Mouse (Mus musculus) thymus, postnatal 14 days (tissue): ENCODE results near the gene Col27a1.

Source experiments
- DNase-seq: peaks from one replicate; pipeline ENCODE4 v3.0.0; 2021

The Col27a1 gene

DNA sequence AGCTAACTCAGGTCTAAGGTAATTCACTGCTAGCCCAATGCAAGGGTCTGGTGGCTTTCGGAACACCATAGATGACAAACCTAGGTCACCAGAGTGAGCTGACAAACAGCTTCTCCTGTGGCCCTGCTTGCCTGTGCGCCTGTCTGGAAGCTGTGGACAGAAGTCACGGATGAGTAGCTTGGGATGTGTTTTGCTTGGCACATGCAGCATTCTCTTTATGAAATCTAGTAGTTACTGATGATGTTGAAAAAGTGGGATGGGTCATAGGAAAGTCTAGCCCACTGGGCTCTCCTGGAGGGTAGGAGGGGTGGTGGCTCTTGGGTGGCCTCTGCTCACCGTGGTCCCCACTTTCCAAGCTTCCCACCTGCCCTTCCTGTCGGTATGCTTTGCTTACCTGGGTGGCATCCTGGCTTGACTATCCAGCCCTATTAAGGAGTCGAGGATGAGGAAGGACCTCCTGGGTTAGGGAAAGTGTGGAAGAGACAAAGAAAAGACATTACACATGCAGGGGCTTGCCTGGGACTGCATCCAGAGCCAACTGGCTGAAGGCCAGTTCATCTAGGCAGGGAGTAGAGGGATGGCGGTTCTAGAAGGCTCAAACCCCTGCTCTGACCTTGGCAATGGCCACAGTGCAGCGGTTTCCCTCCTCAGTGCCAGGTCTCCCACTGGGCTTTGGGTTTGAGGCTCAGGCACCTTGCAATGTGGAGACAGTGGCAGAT lies 12.5 kb downstream of the Col27a1 start:
- DNase-seq, result no peak

DNA sequence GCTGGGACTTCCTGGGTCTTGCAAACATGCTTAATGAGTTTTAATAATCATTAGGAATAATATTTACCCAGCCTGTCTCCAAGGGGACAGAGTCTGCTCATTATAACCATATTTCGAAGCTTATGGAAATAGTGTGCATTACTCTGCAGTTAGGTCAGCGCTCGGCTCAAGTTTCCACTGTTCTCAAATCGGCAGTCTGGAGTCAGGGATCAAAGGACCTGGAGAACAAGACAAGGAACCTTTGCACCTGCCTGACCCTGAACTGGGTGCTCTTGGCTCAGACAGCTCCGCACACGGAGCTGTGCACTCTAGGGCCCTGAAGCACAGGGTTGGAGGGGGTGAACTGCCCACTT lies 13.1 kb downstream of the Col27a1 start:
- DNase-seq, result no peak

DNA sequence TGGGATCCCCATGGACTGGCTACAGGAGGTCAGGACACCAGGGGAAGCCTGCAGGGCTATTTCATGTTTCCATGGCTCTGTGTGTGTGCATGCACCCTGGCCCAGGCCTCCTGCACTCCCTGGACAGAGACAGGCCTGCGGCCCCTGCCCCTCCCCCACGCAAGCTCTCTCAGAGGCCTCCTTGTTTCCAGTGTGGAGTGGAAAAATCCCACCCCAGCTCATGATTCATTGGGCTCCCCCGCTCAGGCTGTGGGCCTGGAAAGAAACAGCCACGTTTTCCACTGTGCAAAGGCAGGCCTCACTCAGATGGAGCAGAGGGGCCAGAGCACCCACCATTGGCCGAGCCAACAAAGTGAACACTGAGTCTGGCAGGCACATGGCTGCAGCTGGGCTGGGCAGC lies 15.1 kb downstream of the Col27a1 start:
- no peak for DNase-seq

DNA sequence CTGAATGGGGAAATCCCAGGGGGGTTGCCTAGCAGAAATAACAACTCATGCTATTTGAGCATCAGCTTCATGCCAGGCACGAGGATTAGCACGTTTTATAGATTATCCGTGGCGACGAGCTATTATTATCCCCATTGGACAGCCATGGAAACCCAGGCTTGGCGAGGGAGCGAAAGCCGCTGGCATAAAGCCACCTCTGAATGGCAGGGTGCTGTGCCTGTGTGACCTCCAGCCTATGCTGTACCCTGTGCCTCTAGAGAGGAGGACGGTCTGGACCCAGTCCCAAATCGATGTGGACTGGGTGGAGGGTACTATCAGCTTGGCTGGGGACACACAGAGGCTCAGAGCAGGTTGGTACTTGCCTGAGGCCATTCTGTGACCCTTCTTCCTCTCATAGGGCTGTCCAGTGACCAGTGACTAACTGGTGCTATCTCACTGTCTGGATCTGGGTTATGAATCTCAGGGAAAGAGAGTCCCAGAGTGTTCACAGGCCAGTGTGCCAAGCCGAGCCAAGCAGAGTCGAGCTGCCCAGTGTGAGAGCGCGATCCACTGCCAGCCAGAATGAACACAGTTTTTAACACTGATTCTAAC lies 16.3 kb downstream of the Col27a1 start:
- no peak for DNase-seq

DNA sequence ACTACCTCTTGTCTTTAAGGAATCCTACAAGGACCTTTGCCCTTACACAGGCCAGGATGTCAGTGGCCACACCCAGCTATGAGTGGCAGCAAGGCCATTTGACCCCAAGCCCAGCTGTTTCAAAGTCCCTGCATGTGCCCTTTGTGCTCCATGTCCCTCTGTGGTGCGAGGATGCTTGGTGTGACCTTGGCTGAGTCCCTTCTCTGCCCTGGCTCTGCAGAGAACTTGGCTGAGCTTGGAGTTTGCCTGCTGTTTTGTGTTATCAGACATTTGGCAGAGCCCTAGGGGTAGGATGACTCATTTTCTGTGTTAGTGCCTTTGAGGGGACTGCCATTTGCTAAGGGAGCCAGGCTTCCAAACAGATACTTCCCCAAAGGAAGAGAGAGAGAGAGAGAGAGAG lies 17.3 kb downstream of the Col27a1 start:
- no peak for DNase-seq

DNA sequence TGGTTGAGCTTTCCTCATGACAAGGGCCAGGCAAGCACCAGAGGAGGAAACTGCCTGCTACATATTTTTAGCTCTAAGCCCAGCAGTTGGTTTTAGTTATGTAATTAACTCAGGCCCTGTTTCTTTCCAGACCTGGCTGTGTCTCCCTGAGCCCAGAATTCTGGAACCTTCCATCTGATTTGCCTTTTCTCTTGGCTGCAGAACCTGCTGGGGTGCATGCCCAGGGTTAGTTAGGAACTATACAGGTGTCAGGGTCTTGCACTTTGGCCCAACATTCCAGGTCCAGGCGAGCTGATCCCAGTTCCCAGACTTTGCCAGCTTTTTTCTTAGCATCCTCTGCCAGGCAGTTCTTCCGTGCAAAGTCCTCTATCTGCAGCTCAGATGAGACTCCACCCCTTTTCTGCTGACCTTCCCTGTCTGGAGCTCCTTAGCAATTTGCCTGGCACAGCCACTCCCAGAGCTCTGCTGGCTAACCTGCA lies 18.8 kb downstream of the Col27a1 start:
- DNase-seq, result no peak

DNA sequence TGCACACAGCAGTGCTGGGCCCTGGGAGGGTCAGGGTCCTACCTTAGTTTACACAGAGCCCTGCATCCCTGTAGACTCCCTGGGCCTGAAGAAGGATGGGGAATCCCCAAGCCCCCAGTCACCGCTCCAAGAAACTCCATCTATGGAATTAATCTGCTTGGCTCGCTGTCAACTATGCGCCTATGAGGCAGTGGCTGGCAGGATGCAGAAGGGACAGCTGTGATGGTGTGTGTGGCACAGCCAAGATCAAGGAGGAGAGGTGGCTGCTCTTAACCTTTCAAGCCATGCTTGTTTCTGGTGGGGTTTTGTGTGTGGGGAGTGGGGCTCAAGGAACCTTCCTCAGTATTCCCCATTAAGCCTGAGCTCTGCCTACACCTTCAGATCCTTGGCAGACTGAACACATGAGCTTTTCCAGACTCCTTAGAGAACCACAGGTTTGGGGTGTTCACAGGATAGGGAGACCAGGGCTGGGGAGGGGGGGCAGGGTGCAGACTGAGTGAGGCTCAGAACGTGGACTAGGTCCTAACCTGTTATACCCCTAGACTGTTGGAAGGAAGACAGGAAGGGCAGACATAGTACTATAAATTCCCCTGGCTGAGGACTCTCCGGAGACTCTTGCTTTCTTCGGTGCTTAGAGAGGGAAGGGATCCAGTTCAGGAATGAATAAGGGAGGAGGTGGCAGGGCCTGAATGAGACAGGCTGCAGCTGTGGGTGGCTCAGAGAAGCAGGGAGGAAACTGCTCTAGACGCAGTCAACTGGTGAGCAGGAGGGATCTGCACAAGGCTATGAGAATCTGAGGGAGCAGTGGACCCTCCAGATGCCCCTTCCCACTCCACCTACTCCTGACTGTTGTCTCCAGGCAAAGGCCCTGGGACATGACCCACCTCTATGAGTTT lies 20.0 kb downstream of the Col27a1 start:
- no peak for DNase-seq

DNA sequence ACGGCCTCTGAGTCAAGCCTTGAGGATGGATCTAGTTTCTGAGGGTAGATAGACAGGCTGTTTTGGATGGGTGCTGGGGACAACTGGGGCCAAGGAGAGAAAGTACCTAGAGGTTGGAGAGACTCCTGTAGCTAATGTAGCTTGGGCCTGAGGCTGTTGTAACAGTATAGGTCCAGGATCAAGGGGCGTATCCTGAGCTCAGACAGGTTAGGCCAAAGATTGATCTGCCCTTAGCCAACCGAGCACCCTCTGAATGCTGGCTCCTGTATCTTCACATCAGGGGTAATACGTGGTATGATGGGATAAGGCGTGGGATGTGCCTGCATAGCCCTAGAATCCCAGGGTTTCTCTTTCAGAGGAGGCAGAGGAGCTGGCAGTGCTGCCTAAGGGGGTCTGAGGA lies 21.0 kb downstream of the Col27a1 start:
- no peak for DNase-seq

DNA sequence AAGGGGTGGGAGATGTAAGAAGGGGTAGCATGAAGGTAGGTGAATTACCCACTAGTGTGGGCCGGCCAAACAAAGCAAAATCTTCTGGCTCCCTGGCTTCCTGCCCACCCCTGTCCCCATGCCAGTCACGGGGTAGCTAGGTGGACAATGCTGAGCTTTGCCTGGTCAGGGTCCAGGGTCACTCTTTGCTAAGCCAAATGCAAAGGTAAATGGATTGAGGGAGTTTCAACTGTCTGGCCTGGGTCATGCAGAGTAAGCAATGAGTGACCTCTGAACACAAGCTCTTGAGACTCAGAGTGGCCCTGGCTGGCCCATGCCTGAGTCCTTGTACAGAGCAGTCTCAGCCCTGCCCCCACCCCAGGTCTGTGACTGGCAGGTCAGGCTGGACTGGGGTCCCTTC lies 22.4 kb downstream of the Col27a1 start:
- no peak for DNase-seq

DNA sequence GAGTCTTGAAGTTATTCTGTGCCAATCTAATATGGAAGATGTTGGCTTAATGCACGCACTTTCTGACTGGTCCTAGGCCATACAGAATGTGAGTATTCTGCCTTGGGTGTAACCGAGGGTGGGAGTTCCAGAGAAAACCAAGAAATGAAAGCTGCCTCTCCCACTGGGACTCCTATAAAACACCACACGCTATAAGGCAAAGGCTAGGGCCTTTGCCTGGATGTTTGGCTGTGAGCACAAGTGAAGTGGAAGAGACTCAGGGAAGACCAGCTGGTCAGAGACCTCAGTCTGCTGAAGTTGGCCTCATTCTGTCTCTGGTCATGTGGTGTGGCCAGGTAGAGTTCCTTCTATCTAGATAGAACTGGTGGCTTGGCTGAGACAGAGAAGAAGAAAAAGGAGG lies 23.4 kb downstream of the Col27a1 start:
- DNase-seq, result no peak

DNA sequence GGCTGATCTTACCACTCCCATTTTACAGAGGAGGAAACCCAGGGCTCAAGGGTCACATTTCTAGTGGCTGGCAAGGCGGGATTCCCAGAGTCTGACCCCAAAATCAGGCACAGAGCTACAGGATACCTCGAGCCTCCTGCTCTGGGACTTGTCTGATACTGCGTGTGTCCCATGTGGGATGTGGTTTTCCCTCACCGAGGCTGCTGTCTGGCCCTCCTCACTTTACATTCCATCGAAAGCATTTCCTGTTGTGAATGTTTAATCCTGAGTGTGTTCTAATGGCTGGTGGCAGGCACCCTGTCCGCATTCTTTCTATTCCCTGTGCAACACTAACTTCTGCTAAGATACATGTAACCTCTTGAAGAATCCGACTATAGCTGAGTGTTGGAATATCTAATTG lies 24.3 kb downstream of the Col27a1 start:
- DNase-seq, result no peak

DNA sequence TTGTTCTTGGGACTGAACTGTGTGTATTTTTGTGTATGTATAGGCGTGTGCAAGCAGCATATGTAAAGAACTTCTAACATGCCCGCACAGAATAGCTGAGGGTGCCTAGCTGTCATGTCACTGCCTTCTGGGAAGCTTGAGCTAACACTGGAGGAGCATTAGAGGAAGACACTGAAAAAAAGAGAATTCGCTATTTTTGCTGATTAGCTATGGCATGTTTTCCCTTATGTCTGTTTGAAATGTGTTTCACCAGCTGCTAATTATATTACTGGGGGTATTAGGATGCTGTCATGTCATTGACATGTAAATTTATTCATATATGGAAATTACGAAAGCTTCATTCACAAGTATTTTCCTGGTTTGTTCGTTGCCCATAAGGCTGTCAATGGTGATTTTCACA lies 24.9 kb downstream of the Col27a1 start:
- no peak for DNase-seq

DNA sequence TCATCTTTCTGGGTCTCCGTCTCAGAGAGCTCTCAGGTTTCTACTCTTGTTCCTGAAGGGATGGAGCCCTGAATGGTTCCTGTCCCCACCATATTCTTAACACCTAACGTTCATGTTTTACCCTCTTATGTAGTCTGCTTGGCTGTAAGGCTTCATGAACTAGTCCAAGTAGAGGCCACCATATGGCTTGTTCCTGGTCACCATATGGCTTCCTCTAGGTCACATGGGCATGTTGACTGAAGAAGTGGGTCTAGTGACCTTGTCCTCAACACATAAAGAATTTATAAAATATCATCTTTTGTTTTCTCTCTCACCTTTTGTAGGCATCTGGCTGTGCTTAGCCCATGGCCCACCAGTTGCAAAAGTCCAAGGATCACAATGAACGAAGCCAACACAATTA lies 27.2 kb downstream of the Col27a1 start:
- DNase-seq, result no peak

DNA sequence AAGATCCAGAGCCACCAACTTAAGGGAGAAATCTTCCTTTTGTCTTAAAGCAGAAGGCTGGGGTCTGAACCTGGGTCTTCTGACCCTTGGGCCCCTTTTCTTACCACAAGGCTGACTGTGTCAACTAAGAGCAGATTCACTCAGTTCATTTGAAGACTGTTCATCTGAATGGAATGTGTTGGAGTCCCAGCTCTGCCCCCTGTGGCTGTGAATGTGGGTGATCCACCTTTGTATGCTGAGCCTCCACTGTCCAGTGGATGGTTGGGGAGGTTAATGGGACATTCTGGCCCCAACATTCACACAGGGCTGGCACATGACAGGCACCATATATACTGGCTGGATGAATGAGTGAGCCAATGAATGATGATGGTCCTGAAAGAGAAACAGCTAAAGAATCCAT lies 34.2 kb downstream of the Col27a1 start:
- no peak for DNase-seq

DNA sequence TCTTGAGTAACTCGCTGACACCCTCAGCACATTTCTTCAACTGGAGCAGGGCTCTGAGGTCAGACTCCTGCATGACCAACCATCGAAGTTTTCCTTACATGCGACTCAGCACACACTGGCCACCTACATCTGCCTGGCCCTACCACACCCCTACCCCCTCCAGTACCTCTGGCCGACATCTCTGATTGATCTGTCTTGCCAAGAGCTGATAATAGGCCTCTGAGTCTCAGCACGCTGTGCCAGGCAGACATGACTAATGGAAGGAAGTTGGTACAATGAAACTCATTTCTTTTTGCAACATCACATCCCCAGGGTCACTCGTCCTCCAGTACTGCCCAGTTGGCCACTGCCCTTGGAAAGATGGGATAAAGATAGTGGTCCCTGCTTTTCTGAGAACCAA lies 35.1 kb downstream of the Col27a1 start:
- DNase-seq, result no peak

DNA sequence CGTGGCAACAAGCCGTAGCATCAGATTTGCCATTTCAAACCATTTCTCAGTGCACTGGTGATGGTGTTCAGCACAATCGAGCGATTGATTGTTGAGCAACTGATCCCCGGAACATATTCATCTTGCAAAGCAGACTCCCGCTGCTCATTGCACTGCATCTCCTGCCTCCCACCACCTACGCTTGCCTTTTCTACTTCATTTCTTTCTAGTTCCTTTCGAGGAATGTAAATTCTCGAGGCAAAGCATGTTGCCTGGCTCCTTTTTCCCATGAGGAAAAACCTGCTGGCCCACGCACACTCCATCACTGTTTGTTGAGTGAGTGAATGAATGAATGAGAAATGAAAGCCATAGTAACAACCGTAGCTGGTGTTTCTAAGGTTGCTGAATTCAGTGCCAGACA lies 38.0 kb downstream of the Col27a1 start:
- no peak for DNase-seq

DNA sequence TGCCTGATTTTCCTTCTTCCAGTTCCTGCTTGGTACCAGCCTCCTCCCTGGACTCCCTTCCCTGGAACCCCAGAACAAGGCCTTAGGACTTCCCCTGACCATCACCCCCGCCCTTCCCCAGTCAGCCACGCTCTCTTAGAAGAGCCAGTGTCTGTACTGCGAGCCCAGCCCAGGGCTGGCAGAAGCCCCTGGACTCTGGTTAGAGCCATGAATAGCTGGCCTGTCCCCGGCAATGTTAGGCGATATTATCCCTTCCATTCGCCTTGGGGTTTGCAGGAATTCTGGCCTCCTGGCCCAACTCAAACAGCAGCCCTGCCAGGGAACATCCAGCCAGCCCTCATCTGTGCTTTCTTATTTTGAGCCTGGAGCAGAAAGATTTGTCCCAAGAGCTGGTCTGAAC lies 39.9 kb downstream of the Col27a1 start:
- DNase-seq, result no peak

DNA sequence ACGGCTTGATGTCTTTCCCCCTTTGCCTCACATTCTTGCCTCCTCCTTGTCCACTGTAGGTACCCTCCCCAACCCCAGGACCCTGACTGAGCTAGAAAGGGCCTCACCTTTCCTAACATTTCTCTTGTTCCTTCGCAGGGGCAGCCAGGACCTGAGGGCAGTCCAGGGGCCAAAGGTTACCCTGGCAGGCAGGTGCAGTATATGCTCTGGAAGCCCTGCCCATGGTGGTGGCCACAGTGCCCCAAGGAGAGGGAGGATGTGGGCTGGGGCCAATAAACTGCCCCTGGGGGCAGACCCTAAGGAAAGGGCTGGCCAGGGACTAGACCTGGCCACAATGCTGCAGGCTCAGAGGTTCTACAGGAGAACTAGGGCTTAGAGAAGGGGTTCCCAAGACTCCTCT lies 40.3 kb downstream of the Col27a1 start:
- DNase-seq, result no peak

DNA sequence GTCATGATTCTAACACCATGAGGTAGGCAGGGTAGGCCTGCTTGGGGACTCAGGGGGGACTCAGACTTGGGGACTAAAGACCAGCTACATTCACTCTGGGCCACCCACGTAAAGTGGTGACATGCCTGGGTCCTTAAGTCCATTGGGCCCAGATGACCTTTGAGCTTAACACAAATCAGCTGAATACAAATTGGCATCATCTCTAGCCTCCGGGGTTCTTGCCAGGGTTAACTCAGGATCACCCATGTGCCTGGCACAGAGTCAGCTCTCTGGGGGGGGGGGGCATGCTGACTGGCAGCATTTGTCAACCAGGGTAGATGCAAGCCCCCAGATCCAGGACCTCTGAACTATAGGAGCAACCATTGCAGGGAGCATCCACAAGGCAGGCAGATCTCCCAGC lies 42.6 kb downstream of the Col27a1 start:
- no peak for DNase-seq

DNA sequence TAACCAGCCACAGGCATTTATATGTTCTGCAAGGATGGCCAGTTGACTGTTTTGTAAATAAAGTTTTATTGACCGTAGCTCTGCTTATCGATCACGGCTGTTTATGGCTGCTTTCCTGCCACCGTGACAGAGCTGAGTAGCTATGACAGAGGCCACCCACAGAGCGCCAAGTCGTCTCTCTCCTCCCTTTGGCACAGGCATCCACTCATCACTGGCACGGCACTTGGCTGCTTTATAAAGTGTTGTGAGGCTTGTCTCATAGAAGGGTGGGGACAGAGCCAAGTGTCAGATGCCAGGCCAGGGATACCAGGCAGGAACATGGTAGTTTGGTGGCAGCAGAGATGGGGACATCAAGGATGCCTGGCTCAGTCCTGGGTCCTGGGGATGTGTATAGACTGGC lies 43.5 kb downstream of the Col27a1 start:
- no peak for DNase-seq

DNA sequence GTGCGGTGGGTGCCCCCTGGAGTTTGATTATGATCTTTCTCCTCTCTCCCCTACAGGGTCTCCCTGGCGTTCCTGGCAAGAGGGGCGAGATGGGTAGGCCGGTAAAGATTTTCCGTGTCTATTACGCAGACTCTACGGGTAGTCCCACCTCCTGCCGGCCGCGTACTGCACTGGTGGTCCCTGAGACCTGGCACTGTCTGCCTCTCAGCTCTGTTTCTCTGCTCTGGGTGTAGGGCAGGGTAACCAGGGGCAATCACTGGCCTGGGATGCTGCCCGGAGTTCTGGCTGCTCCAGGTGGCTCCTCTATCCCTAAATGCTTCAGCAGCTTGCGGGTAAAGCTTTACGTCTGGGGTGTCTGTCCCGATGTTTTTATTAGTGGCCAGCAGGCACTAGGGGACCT lies 44.3 kb downstream of the Col27a1 start:
- DNase-seq, result peak; percentile 19

DNA sequence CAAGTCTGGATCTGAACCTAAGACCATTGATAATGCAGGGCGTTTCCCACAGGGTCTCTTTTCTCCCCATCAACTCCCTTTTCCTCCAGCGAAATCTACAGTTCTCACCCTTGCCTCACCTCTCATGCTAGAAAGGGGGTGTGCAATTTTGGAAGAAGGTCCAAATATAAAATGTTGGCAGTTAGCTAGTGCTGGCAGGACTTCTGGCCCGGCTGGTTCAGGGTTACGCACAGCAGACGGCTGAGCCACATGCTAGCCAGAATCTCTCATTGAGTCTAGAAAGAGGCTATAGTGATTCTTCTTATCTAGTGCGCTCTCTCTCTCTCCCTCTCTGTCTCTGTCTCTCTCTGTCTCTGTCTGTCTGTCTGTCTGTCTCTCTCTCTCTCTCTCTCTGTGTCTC lies 45.3 kb downstream of the Col27a1 start:
- no peak for DNase-seq

DNA sequence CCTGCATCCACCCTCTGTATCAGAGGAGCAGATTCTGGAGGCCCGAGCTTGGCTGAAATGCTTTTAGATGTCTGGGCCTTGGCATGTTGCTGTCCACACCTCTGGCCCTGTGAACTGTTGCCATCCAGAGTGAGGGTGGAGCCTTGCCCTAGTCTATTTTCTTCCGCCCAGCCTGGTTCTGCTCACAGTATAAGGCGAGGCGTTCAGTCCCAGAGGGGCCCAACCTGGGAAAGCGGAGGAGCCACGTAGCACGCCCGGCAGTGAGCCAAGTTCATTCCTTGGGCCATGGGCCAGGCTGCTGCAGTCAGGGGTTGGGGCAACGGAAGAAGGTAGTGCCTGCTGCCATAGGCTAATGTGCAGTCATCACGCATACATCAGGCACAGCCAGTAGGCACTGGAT lies 46.7 kb downstream of the Col27a1 start:
- no peak for DNase-seq

DNA sequence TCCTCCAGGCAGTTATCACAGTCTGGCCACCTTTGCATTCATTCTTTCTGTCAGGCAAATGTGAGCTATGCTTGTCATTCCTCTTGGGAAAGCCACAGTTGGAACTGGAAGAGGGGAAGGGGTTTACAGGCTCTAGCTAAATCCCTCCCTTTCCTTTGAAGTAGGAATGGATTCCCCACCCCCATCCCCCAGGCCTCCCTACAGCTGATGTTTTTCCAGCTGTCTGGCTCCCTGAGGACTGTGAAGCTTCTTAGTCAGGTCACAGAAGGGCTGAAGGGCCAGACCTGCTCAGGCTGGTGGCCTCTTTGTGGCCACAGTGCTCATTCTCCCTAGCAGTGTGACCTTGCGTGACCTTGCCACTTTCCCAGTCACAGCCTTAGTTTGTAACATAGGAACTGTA lies 49.1 kb downstream of the Col27a1 start:
- no peak for DNase-seq
